Mouse (Mus musculus) adrenal gland, postnatal 25 days (tissue): ENCODE data around the gene Lce1d. TPM values are rescaled to one million over a fixed set of nuclear protein-coding genes. Genes with fewer than 3 reads are reported as not detected.

Source experiments
- DNase-seq: peaks from one replicate; pipeline ENCODE4 v3.0.0; 2021; ENCODE audit warnings: mixed read lengths
- long read RNA-seq: library from polyadenylated mRNA; stranded (forward); transcript quantifications from one replicate; pipeline ENCODE4 v2.0.0, GENCODE M21; 2021
- total RNA-seq: library from RNA; stranded (reverse); gene quantifications from 2 replicates; pipeline ENCODE4 v1.2.3, GENCODE M21; 2021

Gene Lce1d
- total RNA-seq: not detected in 2 replicates
- long read RNA-seq: 0 reads

GRCm38 (mm10) chr3:92687110-92687509, at the start of gene Lce1d:
TSS of gene Lce1d (minus strand) at chr3:92687210.
- no peak for DNase-seq

GRCm38 (mm10) chr3:92722631-92723030, 35.6 kb upstream of the Lce1d start:
- no peak for DNase-seq

GRCm38 (mm10) chr3:92720250-92720649, 33.2 kb upstream of the Lce1d start, which contains the start of gene Lce1f:
TSS of gene Lce1f (minus strand) at chr3:92720350.
- DNase-seq: no peak

- DNase-seq: no peak
Observed at GRCm38 (mm10) chr3:92715122-92715521, 28.1 kb upstream of the Lce1d start.

GRCm38 (mm10) chr3:92708974-92709373, 22.0 kb upstream of the Lce1d start, which contains the start of gene Lce1e:
TSS of gene Lce1e (minus strand) at chr3:92709074.
- no peak for DNase-seq

GRCm38 (mm10) chr3:92694613-92695012, 7.6 kb upstream of the Lce1d start:
- DNase-seq: no peak

- DNase-seq: no peak
Observed at GRCm38 (mm10) chr3:92691688-92692087, 4.7 kb upstream of the Lce1d start.

GRCm38 (mm10) chr3:92689154-92689553, 2.1 kb upstream of the Lce1d start:
- peak; percentile 21 for DNase-seq

- no peak for DNase-seq
Observed at GRCm38 (mm10) chr3:92678947-92679346, 8.1 kb downstream of the Lce1d start, which contains the start of gene Lce1c. TSS of gene Lce1c (plus strand) at chr3:92679247.

- DNase-seq: no peak
Observed at GRCm38 (mm10) chr3:92670215-92670614, 16.8 kb downstream of the Lce1d start, which contains the start of gene Lce1a2. TSS of gene Lce1a2 (minus strand) at chr3:92670315.

- no peak for DNase-seq
Observed at GRCm38 (mm10) chr3:92656826-92657225, 30.2 kb downstream of the Lce1d start, which contains the start of gene Lce1b. TSS of gene Lce1b (minus strand) at chr3:92656926.

- DNase-seq: no peak
Observed at GRCm38 (mm10) chr3:92648207-92648606, 38.8 kb downstream of the Lce1d start, which contains the start of gene Lce1a1. TSS of gene Lce1a1 (minus strand) at chr3:92648307.

- no peak for DNase-seq
Observed at GRCm38 (mm10) chr3:92639854-92640253, 47.2 kb downstream of the Lce1d start.

GRCm38 (mm10) chr3:92638653-92638991, 48.4 kb downstream of the Lce1d start:
- no peak for DNase-seq

GRCm38 (mm10) chr3:92637745-92638652, 49.0 kb downstream of the Lce1d start:
- no peak for DNase-seq

Other genes with a start within 250 kb of the Lce1d start
- gene Sprr1b, start 248.4 kb downstream of the Lce1d start, total RNA-seq: not detected in 2 replicates
- not detected in 2 replicates for gene Sprr3, start 228.5 kb downstream of the Lce1d start, total RNA-seq
- not detected in 2 replicates for gene Sprr1a, start 201.3 kb downstream of the Lce1d start, total RNA-seq
- gene Sprr4, start 186.7 kb downstream of the Lce1d start, total RNA-seq: not detected in 2 replicates
- not detected in 2 replicates for gene 2310046K23Rik, start 152.7 kb downstream of the Lce1d start, total RNA-seq
- not detected in 2 replicates for gene Ivl, start 113.5 kb downstream of the Lce1d start, total RNA-seq
- not detected in 2 replicates for gene Smcp, start 98.2 kb downstream of the Lce1d start, total RNA-seq
- not detected in 2 replicates for gene 2210017I01Rik, start 79.7 kb downstream of the Lce1d start, total RNA-seq
- not detected in 2 replicates for gene Lce6a, start 65.5 kb downstream of the Lce1d start, total RNA-seq
- gene Lce1a1, start 38.9 kb downstream of the Lce1d start, total RNA-seq: not detected in 2 replicates
- not detected in 2 replicates for gene Lce1b, start 30.3 kb downstream of the Lce1d start, total RNA-seq
- not detected in 2 replicates for gene Lce1a2, start 16.9 kb downstream of the Lce1d start, total RNA-seq
- not detected in 2 replicates for gene Lce1c, start 8.0 kb downstream of the Lce1d start, total RNA-seq
- gene Lce1e, start 21.9 kb upstream of the Lce1d start, total RNA-seq: not detected in 2 replicates
- not detected in 2 replicates for gene Lce1f, start 33.1 kb upstream of the Lce1d start, total RNA-seq
- not detected in 2 replicates for gene Gm38119, start 51.9 kb upstream of the Lce1d start, total RNA-seq
- not detected in 2 replicates for gene Lce1g, start 65.1 kb upstream of the Lce1d start, total RNA-seq
- gene Lce1h, start 77.9 kb upstream of the Lce1d start, total RNA-seq: not detected in 2 replicates
- gene Lce1i, start 91.7 kb upstream of the Lce1d start, total RNA-seq: not detected in 2 replicates
- not detected in 2 replicates for gene Lce1j, start 103.3 kb upstream of the Lce1d start, total RNA-seq
- not detected in 2 replicates for gene Lce1k, start 120.7 kb upstream of the Lce1d start, total RNA-seq
- not detected in 2 replicates for gene Kprp, start 140.0 kb upstream of the Lce1d start, total RNA-seq
- not detected in 2 replicates for gene Lce1l, start 164.1 kb upstream of the Lce1d start, total RNA-seq
- gene 2310050C09Rik, start 183.0 kb upstream of the Lce1d start, total RNA-seq: not detected in 2 replicates
- not detected in 2 replicates for gene Lce3a, start 239.0 kb upstream of the Lce1d start, total RNA-seq
- not detected in 2 replicates for gene Lce3b, start 245.8 kb upstream of the Lce1d start, total RNA-seq